Mouse (Mus musculus) hindbrain, postnatal 0 days (tissue): ENCODE measurements at regions not wholly inside any gene's neighbourhood (a gene's known extent, or its start where the extent isn't known, plus 50 kb on each side); places are given as distances from the start of the nearest gene placed in this dataset.

Source experiments
- ATAC-seq: fragments of 200-750 bp; cut with Nextera tagmentation; 2 replicates; pipeline ENCODE4 v1.8.0; 2017; ENCODE audit warnings: mild to moderate bottlenecking, moderate TSS enrichment, moderate library complexity
- DNase-seq: peaks from one replicate; pipeline ENCODE4 v3.0.0-alpha.2; 2015; ENCODE audit warnings: low spot score
- H3K27ac ChIP-seq: fragments of 300-500 bp; sonication (generic); 2 replicates; pipeline ENCODE4 v1.5.1; 2014; ENCODE audit warnings: mild to moderate bottlenecking
- H3K27me3 ChIP-seq: fragments of 300-500 bp; sonication (generic); 2 replicates; pipeline ENCODE4 v1.6.1; 2014; ENCODE audit warnings: low read length, mixed read lengths; ENCODE audit not compliant: insufficient read depth
- H3K36me3 ChIP-seq: fragments of 300-500 bp; sonication (generic); 2 replicates; pipeline ENCODE4 v1.6.1; 2014; ENCODE audit warnings: low read length, mixed read lengths; ENCODE audit not compliant: insufficient read depth
- H3K4me1 ChIP-seq: fragments of 300-500 bp; sonication (generic); 2 replicates; pipeline ENCODE4 v1.6.1; 2014; ENCODE audit warnings: antibody characterized with exemption, low read length, mixed read lengths; ENCODE audit not compliant: insufficient read depth
- H3K4me2 ChIP-seq: fragments of 300-500 bp; sonication (generic); 2 replicates; pipeline ENCODE4 v1.6.1; 2014; ENCODE audit warnings: low read depth, mild to moderate bottlenecking, low read length, moderate library complexity, mixed read lengths
- H3K4me3 ChIP-seq: fragments of 300-500 bp; sonication (generic); 2 replicates; pipeline ENCODE4 v1.5.1; 2014; ENCODE audit warnings: low read length
- H3K9ac ChIP-seq: fragments of 300-500 bp; sonication (generic); replicated peaks from 2 replicates; pipeline ENCODE4 v1.6.1; 2014; ENCODE audit warnings: mild to moderate bottlenecking, low read length, moderate library complexity, mixed read lengths
- H3K9me3 ChIP-seq: fragments of 300-500 bp; sonication (generic); 2 replicates; pipeline ENCODE4 v1.6.1; 2016; ENCODE audit warnings: low read length, mixed read lengths
- CTCF ChIP-seq: IDR thresholded peaks from 2 replicates; pipeline ENCODE4 v1.5.1; 2016; ENCODE audit warnings: antibody characterized with exemption, control low read depth, low read depth
- WGBS: fragments of 180-500 bp; shearing (Covaris S2); extraction: QIAGEN DNeasy Blood & Tissue Kit; methylation state at CpG from one replicate; pipeline ENCODE4 v1.1.7; 2014; 5-methylcytosine and 5-hydroxymethylcytosine counted together

DNA sequence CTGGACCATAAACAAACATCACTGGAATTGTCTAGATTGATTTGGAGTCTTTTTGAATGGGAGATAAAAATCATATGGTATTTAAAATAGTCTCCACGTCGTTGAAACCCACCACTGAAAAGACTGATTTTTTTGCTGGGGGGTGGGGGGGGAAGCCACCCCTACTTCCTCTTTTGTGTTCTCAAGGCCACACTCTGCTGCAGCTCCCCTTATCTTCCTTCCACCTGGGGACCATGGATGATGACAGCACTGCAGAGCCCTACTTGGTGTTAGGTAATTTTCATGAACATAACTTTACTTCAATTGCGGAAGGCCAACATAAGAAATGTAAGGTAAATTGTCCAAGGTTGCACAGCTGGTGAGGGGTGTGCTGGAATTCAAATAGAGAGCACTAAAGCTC is 232.4 kb upstream of the Vrk2 start:
- TF ChIP-seq CTCF: no peak
- Histone ChIP-seq H3K27ac (no peak overlapping the region), H3K4me3 (no peak overlapping the region), H3K9me3 (no peaks in the 10 kb centered on the region), H3K4me1 (peaks cover 6% of the 10 kb centered on the region; the same call in 1 of the 2 replicates), H3K9ac (no peak overlapping the region), H3K36me3 (no peaks in the 10 kb centered on the region), H3K4me2 (no peak overlapping the region), H3K27me3 (no peaks in the 10 kb centered on the region)
- 83% methylated on average over 3 of the region's 3 CpGs for WGBS
- ATAC-seq: no peak
- no peak for DNase-seq

DNA sequence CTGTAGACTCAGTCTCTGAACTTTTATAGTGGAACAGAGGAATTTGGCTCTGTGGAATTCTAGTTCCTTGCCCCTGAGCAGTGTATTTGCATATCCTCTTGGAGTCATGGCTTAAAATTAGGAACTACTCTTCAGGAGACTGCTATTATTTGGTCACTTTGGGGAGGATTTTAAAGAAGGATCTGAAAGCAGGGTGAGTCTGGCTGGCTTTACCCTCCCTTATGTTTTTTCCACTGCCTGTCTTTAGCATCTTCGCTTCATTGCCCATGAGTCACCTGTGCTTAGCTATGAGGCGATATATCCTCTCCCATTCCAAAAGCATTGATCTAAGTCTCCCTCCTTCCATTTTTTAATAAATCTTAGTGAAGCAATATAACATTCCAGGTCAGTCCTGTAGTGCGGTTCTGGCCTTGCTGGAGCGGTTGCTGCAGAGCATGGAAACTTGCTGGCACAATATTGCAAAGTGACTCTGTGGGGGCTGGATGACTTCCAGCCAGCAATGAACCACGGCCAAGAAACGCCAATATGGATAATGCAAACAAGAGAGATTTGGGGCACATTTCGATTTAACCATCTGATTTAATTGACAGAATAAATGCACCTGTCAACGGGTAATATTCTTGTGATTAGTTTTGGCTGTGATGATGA is 230.4 kb upstream of the Vrk2 start:
- DNase-seq (peak; percentile 65), ATAC-seq (peak; percentile 55; the same call in 1 of the 2 replicates)
- Histone ChIP-seq H3K9ac (no peak overlapping the region), H3K4me1 (peaks cover 6% of the 10 kb centered on the region; the same call in 1 of the 2 replicates), H3K4me2 (no peak overlapping the region), H3K27ac (no peak overlapping the region), H3K36me3 (no peaks in the 10 kb centered on the region), H3K9me3 (no peaks in the 10 kb centered on the region), H3K4me3 (no peak overlapping the region), H3K27me3 (no peaks in the 10 kb centered on the region)
- 39% methylated on average over 8 of the region's 8 CpGs for WGBS
- no peak for TF ChIP-seq CTCF

- no peak for ATAC-seq
Observed at GRCm38 (mm10) chr11:26821091-26821490, 227.3 kb upstream of the Vrk2 start.

DNA sequence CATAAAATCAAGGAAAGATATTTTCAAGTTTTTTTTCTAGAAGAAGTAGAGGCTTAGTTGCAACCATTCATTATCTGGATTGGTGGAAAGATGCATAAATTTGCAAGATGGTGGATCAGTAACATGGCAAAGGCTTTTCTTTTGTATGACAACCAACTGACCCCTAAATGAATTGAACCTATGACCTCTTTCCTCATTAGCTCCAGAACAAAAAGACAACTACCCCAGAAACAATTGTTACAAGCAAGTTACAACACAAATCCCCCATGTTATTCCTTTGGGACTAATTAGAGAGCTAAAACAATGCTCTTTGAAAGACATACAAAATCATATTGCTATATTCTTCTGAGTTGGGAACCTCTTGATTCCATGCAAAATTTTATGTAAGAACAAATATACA is 223.5 kb upstream of the Vrk2 start:
- TF ChIP-seq CTCF: no peak
- no peaks in the 10 kb centered on the region for H3K4me1 ChIP-seq

More at GRCm38 (mm10) chr11:26821091-26821490, 227.3 kb upstream of the Vrk2 start:
- no peaks in the 10 kb centered on the region for H3K9me3 ChIP-seq
- H3K4me2 ChIP-seq: no peak overlapping the region
- no peak overlapping the region for H3K9ac ChIP-seq
- H3K36me3 ChIP-seq: no peaks in the 10 kb centered on the region
- no peak for DNase-seq
- H3K27ac ChIP-seq: no peak overlapping the region
- H3K4me1 ChIP-seq: peaks cover 6% of the 10 kb centered on the region; the same call in 1 of the 2 replicates
- 81% methylated on average over 1 of the region's 1 CpGs for WGBS
- H3K27me3 ChIP-seq: no peaks in the 10 kb centered on the region
- TF ChIP-seq CTCF: no peak
- no peak overlapping the region for H3K4me3 ChIP-seq

DNA sequence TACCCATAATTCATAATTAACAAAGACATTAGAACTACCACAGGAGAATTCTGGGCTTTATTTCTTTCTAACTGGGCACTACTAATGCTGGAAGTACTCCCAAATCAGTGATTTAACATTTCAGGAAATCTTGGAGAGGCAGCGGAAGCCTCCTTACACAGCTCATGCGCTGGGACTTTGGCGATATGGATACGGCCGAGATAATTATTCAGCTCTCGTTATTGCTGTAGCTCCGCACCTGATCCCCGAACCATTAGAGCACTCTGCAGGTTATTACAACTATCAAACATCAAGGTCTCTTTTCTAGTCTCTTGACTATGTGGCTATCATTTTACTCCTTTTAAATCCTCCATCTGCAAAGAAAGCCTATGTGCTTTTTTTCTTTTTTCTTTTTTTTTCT is 221.3 kb upstream of the Vrk2 start:
- H3K36me3 ChIP-seq: no peaks in the 10 kb centered on the region
- H3K4me1 ChIP-seq: no peaks in the 10 kb centered on the region
- DNase-seq (peak; percentile 54), ATAC-seq (0 out of 2 replicates have a peak, but pooled peaks have one; percentile 53)
- H3K27me3 ChIP-seq: no peaks in the 10 kb centered on the region
- peak overlapping the region; percentile 35 for H3K4me2 ChIP-seq
- peak overlapping the region; percentile 11; the same call in 1 of the 2 replicates for H3K4me3 ChIP-seq
- no peaks in the 10 kb centered on the region for H3K9me3 ChIP-seq
- H3K27ac ChIP-seq: no peak overlapping the region
- no peak overlapping the region for H3K9ac ChIP-seq
- 62% methylated on average over 8 of the region's 8 CpGs for WGBS
- no peak for TF ChIP-seq CTCF

More for the DNA sequence above, 223.5 kb upstream of the Vrk2 start:
- Histone ChIP-seq H3K27ac (no peak overlapping the region), H3K27me3 (no peaks in the 10 kb centered on the region), H3K4me3 (no peak overlapping the region), H3K4me2 (no peak overlapping the region), H3K9me3 (no peaks in the 10 kb centered on the region), H3K9ac (no peak overlapping the region), H3K36me3 (no peaks in the 10 kb centered on the region)
- ATAC-seq: no peak
- no peak for DNase-seq

- H3K4me3 ChIP-seq: no peak overlapping the region
- TF ChIP-seq CTCF: no peak
- no peak overlapping the region for H3K27ac ChIP-seq
- H3K36me3 ChIP-seq: no peaks in the 10 kb centered on the region
- H3K27me3 ChIP-seq: no peaks in the 10 kb centered on the region
- no peak for ATAC-seq
- no peaks in the 10 kb centered on the region for H3K4me1 ChIP-seq
- 90% methylated on average over 3 of the region's 3 CpGs for WGBS
- H3K9me3 ChIP-seq: no peaks in the 10 kb centered on the region
- no peak for DNase-seq
- no peak overlapping the region for H3K9ac ChIP-seq
- no peak overlapping the region for H3K4me2 ChIP-seq
Observed at GRCm38 (mm10) chr11:26814601-26815000, 220.8 kb upstream of the Vrk2 start.

GRCm38 (mm10) chr11:26802249-26802941 is 208.6 kb upstream of the Vrk2 start:
- no peak for TF ChIP-seq CTCF
- Histone ChIP-seq H3K4me2 (no peak overlapping the region), H3K27me3 (no peaks in the 10 kb centered on the region), H3K9me3 (no peaks in the 10 kb centered on the region), H3K27ac (no peak overlapping the region), H3K4me3 (no peak overlapping the region), H3K4me1 (no peaks in the 10 kb centered on the region), H3K9ac (no peak overlapping the region), H3K36me3 (no peaks in the 10 kb centered on the region)
- no peak for ATAC-seq
- DNase-seq: no peak
- 80% methylated on average over 2 of the region's 2 CpGs for WGBS
